In the genomic region with DNA sequence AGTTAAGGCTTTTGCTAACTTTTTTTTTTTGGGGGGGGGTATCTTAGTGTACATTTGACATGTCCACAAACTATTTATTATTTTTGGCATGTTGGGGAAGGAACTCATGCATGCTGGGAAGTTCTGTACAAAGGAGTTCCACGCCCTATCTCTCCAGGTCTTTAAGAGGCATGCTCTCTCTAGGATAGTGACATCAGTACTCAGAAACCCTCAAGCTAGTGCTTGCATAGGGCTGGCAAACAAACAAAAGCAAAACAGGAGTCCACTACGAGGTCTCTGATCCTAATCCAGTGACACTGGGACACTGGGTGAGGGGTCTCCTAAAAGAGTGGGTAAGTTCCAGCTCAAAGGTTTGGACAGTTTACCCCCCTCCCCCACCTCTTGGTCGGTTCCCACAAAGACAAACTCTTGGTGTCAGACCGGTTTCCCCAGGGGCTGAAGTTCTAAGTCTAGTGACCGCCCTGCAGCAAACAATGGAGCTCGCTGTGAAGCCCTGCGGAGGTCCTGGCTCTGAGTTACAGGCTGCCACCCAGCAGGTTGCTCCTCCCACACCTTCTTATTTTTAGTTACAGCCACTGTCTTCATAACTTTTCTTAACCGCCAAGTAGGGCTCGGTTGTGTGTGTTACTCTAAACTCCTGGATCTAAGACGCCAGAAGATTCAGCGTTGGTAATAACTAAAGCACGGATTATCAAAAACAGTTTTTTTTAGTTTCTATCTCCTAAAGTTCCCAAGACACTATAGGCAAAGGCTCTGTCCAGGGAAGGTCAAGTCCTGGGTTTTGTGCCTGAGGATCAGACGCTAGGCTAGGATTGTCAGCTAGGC, we compare ENCODE assay signal across 8 mouse cellular contexts. TPM values are rescaled to one million over a fixed set of nuclear protein-coding genes. Genes with fewer than 3 reads are reported as not detected.
DNase-seq lines count a peak whose midpoint lies in the region; ATAC-seq and TF ChIP-seq lines count a peak whose summit lies in the region.

No protein-coding gene starts in this region.

- DNase-seq in left cerebral cortex, postnatal 4 days = peak; percentile 5
- no peak for DNase-seq in left cerebral cortex, postnatal 36 days (ENCODE audit: low spot score in 2 of 2)
- peak; percentile 48 for DNase-seq in embryo, embryonic 9.5 days (ENCODE audit: extremely low spot score)
- peak; percentile 64 for DNase-seq in heart, adult 8-10 months (ENCODE audit: low spot score)
- peak; percentile 46 for DNase-seq in kidney, adult 18-20 months
- peak; percentile 78 for DNase-seq in lung, embryonic 14.5 days

- peak overlapping the region; percentile 96 for H3K4me2 ChIP-seq in lung, embryonic 14.5 days

- peaks cover 8% of the 10 kb centered on the region; the same call in 1 of the 2 replicates for H3K4me1 ChIP-seq in lung, embryonic 14.5 days (ENCODE audit: insufficient read depth)

- no peaks in the 10 kb centered on the region for H3K9me3 ChIP-seq in lung, embryonic 14.5 days (ENCODE audit: low read depth, low read length)

- no peak for TF ChIP-seq CTCF in lung, embryonic 14.5 days (IDR thresholded peaks at IDR 0.05; ENCODE audit: low read depth)

- H3K27ac ChIP-seq in lung, embryonic 14.5 days (ENCODE audit: low read depth) = peak overlapping the region; percentile 98

- ATAC-seq in lung, embryonic 14.5 days (ENCODE audit: insufficient read depth) = peak; percentile 30; the same call in 1 of the 2 replicates
- 0 out of 2 replicates have a peak, but pooled peaks have one; percentile 4 for ATAC-seq in neutrophil, adult 5-6 weeks (ENCODE audit: extremely low read depth, insufficient number of reproducible peaks, low FRiP score, poor library complexity, severe bottlenecking)
- no peak for ATAC-seq in monocyte, adult 5-6 weeks (replicated peaks; ENCODE audit: insufficient number of reproducible peaks, low FRiP score, low TSS enrichment, poor library complexity, severe bottlenecking)

- H3K27me3 ChIP-seq in lung, embryonic 14.5 days (ENCODE audit: insufficient read depth, low read length) = no peaks in the 10 kb centered on the region

- peak overlapping the region; percentile 87 for H3K9ac ChIP-seq in lung, embryonic 14.5 days

- intact Hi-C loops in left cerebral cortex, postnatal 4 days (cut with DNase I) = no loop called here
- intact Hi-C loops in left cerebral cortex, postnatal 36 days (cut with DNase I) = loop anchor here (5.0 kb wide), 1 partner anchor 98 kb away; no protein-coding TSS in a partner anchor

- H3K36me3 ChIP-seq in lung, embryonic 14.5 days (ENCODE audit: insufficient read depth) = no peaks in the 10 kb centered on the region

- 10% methylated on average over 13 of the region's 13 CpGs for WGBS in lung, embryonic 14.5 days

- peak overlapping the region; percentile 83 for H3K4me3 ChIP-seq in lung, embryonic 14.5 days (ENCODE audit: low read depth, low read length)

RNA-seq across cellular contexts. Expression of gene Serinc5, which starts 1.2 kb away (rescaled TPM):
- 10 to 100 TPM; 37.0 to 38.5 TPM for total RNA-seq in left cerebral cortex, postnatal 4 days (2021)
- total RNA-seq in left cerebral cortex, postnatal 36 days (2021) = 10 to 100 TPM; 62.4 to 69.0 TPM
- 10 to 100 TPM; 10.2 to 11.8 (median 11.0) TPM for total RNA-seq in heart, adult 8-10 months (2022)
- polyA plus RNA-seq in lung, embryonic 14.5 days (2014; fragmentation: Nextera tagmentation; extraction: Ambion mirVana) = 22.0 and 22.5 TPM in 2 replicates
- 47.5 and 54.0 TPM in 2 replicates for total RNA-seq in neutrophil, adult 5-6 weeks (2017)
- 9.2 to 16.3 TPM (median 15.4 TPM) in 3 replicates for total RNA-seq in monocyte, adult 5-6 weeks (2017)

RNA-seq across cellular contexts. Expression of gene Spz1, which starts 33.7 kb away (rescaled TPM):
- not detected for total RNA-seq in left cerebral cortex, postnatal 4 days (2021)
- not detected for total RNA-seq in left cerebral cortex, postnatal 36 days (2021)
- total RNA-seq in heart, adult 8-10 months (2022) = not detected
- polyA plus RNA-seq in lung, embryonic 14.5 days (2014; fragmentation: Nextera tagmentation; extraction: Ambion mirVana) = not detected in 2 replicates
- total RNA-seq in neutrophil, adult 5-6 weeks (2017) = not detected in 2 replicates
- 0.48 TPM in 1 of 3 replicates, not detected in the others for total RNA-seq in monocyte, adult 5-6 weeks (2017)

Comparison
In these comparisons a context has a peak if more than half of its experiments do, and no peak if none do; other contexts are left out.
1. DNase-seq: peak in left cerebral cortex, postnatal 4 days (single experiment), embryo, embryonic 9.5 days (single experiment), heart, adult 8-10 months (single experiment), kidney, adult 18-20 months (single experiment) and lung, embryonic 14.5 days (single experiment); none in left cerebral cortex, postnatal 36 days (0 of 2).